Mouse (Mus musculus) monocyte, adult 59 days (primary cell): Measurements from ENCODE around the gene Gas2. TPM values are rescaled to one million over a fixed set of nuclear protein-coding genes. Genes with fewer than 3 reads are reported as not detected.

Experiments used
- total RNA-seq, 2 experiments: library from RNA; stranded (reverse); gene quantifications; one replicate each; pipeline ENCODE4 v1.2.4; 2023

Gene Gas2
- total RNA-seq: 1 to 10 TPM; 2.8 to 5.7 TPM

DNA sequence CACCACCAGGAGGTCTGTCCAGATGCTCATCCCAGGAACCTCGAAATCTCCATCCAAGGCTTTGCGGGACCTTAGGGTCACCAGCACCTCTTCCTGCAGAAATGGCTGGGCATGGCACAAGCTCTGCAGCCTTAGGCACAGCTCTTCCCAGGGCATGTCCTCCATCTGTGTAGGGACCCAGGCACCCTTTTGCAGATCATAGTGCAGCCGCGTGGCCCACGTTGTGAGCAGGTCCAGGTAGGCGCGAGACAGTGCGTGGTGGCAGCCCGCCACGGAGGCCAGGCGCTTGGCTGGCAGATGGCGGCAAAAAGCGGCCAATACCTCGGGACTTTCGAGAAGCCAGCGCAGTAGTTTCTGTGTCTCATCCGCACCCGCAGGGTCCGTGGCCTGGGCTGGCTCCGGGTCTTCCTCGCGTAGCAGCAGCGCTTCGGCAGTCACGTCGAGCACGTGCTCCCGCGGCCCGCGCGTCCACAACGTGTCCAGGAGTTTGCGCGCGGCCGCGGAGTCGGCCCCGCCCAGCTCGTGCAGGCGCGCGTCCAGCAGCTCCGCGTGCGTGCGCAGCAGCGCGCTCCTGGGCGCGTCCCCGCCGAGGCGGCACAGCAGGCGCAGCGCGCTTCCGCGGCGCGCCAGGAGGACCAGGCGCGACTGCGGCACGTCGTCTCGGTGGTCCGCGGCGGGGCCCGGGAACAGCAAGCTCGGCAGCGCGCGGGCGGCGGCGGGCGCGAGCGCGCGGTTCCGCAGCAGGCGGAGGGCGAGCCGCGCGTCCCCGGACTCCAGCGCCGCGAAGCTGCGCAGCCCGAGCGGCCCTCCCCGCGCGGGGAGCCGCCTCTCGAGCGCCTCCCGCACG is at the start of gene Gas2:
Gene Gas2, plus strand, starts transcription at position 766 of the 847 bp plus-strand sequence.

DNA sequence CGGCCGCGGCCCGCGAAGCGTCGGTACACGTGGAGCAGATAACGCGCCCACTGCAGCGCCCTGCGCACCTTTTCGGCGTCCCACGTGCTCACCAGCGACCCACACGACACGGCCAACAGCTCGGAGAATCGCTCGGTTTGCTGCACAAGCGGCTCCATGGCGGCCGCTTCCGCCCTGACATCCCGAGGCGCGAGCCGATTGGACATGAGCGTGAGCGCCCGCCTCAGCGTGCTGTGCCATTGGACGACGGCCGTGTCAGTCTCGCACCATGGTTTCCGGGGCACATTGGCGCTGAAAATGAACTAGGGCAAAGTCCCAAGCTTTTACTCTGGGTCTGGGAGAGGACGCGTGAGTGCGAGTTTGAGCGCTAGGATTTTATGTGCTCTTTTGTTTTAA is 280 bp downstream of the Gas2 start, which contains the start of gene Fancf:
Gene Fancf, minus strand, starts transcription at position 171 of the 396 bp plus-strand sequence.

DNA sequence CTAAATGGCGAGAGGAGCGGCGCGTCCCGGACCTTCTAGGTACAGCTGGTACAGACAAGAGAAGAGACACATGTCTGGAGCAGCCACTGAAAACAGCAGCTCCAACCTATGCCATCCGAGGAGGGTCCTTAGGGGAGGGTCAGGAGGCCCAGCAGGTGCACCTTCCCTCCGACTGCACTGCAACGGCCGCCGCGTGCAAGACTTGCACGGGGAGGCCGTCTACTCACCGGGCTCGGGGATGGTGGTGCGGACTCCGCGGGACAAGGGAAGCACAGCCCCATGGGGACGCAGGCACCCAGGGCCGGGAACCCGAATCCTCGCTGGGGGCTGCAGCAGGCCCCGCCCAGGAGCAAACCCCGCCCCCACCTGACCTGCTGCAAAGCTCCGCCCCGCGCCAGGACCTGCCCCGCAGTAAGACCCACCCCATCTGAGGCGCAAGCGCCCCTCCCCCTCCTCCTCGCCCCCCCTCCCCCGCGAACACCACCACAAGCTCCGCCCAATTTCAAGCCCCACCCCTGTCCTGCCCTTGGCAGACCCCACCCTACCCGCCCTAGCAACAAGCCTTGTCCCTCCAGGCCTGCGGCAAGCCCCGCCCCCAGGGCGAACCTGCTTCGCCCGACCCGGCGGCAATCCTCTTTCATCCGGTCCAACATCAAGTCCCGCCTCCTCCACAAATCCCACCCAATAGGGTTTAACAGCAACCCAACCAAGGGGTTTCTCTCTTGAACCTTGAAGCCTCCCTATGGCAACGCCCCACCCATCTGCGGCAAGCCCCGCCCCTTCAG is 143.9 kb downstream of the Gas2 start, which contains the start of gene Svip:
Gene Svip, minus strand, starts transcription at position 508 of the 785 bp plus-strand sequence.

GRCm38 (mm10) chr7:52015628-52016027 is 153.8 kb downstream of the Gas2 start, which contains the start of gene 1700015G11Rik:
TSS of gene 1700015G11Rik (minus strand) at chr7:52015728.

Other genes starting within 250 kb of the Gas2 start
- gene Slc17a6, start 240.0 kb upstream of the Gas2 start, total RNA-seq: not detected
- gene Fancf, start 252 bp downstream of the Gas2 start, total RNA-seq: 1 to 10 TPM; 2.2 TPM
- 1 to 10 TPM; 4.1 to 5.2 TPM for gene Svip, start 144.0 kb downstream of the Gas2 start, total RNA-seq
- not detected for gene 1700015G11Rik, start 153.7 kb downstream of the Gas2 start, total RNA-seq